Mouse (Mus musculus): ENCODE results near the gene Txnl4b.

Txnl4b gene

GRCm38 (mm10) chr8:109595854-109596253, 30.2 kb downstream of the Txnl4b start:
- DNase-seq (ENCODE audit: low spot score in 2 of 2), result peak; percentile 27 to 35

DNA sequence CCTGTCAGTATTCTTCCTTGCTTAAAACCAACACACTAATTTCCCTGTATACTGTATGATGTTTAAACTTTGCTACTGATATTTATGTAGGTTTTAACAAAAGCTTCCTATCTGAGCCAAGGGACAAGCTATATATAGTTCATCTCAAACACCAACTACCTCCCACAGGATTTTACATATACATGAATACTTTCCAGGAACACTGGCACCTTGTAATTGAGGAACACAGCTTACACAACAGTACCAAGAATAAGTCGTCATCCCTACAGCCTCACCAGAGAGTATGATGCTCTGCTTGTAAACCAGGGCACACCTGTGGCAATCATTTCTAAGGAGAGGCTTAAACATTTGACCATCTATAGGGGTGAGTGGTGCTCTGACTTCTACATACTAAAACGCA, 41.0 kb downstream of the Txnl4b start:
- no peak for DNase-seq (ENCODE audit: low spot score in 2 of 2)

DNA sequence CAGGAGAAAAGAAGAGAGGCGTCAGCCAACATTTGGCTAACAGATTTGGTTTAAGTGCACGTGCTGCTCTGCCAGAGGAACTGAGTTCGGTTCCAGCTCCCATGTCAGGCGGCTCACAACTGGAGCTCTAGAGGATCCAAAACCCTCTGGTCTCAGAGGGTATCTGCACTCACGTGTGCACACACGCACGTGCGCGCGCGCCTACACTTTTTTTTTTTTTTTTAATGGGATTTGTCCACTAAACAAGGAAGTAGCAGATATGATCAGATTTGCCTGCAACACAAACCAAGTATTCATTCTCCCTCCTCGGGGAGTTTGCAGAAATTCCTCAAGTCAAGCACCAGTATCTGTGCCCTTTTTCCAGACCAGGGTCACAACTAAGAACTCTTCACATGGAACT, 42.0 kb downstream of the Txnl4b start:
- no peak for DNase-seq (ENCODE audit: low spot score in 2 of 2)

GRCm38 (mm10) chr8:109608271-109609152, 42.8 kb downstream of the Txnl4b start, which contains the start of gene Dhodh:
Dhodh (minus strand) TSS chr8:109608673.
- peak; percentile 96 to 97 for DNase-seq (ENCODE audit: low spot score in 2 of 2)

DNA sequence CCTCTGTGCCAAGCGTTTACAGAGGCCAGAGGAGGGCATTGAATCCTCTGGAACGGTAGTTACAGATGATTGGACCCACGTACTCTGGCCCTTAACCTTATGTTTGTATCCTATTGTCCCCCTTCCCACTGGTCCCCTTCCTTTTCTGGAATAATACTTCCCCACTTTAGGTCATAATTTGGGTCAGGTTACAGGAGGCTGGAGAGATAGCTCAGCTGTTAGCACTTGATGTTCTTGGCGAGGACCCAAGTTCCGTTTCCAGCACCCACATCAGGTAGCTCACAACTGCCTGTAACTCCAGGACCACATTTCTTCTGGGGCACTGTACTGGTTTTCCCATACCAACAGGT, 43.4 kb downstream of the Txnl4b start:
- DNase-seq (ENCODE audit: low spot score in 2 of 2), result no peak

- DNase-seq (ENCODE audit: low spot score in 2 of 2), result no peak
These were observed 48.8 kb downstream of the Txnl4b start, which contains the start of gene Pkd1l3 for GRCm38 (mm10) chr8:109614243-109615210. Pkd1l3 (plus strand) TSS chr8:109614517.

- no peak for DNase-seq (ENCODE audit: low spot score in 2 of 2)
These were observed 49.9 kb downstream of the Txnl4b start for GRCm38 (mm10) chr8:109615569-109615968.
